Mouse (Mus musculus) frontal cortex, postnatal 36 days (tissue): ENCODE results near the gene Lysmd1.
A peak's percentile ranks its signal among the peaks of the same experiment; 100 is the strongest.

Experiments
- DNase-seq, 2 experiments: peaks; one replicate each; pipeline ENCODE4 v3.0.0; 2022; ENCODE audit warnings: low spot score in 2 of 2

Gene Lysmd1

GRCm38 (mm10) chr3:95173256-95173949, 39.5 kb downstream of the Lysmd1 start:
- no peak for DNase-seq

GRCm38 (mm10) chr3:95174011-95174592, 40.2 kb downstream of the Lysmd1 start:
- DNase-seq: peak; percentile 71 to 78

DNA sequence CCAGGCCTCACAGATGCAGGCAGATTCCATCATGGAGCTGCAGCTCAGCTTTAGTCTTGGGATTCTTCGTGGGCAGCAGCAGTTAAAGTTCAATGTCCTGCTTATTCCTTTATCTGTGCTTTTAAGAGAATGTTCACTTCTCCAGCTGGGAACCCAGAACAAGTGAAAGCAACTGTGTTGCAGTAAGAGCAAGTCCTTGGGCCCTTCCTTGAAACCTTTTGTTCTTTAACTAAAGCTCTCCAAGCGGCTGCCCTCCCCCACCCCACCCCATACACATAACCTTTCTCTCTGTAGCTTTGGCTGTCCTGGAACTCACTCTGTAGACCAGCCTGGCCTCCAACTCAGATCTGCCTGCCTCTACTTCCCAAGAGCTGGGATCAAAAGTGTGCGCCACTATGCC, 42.6 kb downstream of the Lysmd1 start:
- DNase-seq: no peak

DNA sequence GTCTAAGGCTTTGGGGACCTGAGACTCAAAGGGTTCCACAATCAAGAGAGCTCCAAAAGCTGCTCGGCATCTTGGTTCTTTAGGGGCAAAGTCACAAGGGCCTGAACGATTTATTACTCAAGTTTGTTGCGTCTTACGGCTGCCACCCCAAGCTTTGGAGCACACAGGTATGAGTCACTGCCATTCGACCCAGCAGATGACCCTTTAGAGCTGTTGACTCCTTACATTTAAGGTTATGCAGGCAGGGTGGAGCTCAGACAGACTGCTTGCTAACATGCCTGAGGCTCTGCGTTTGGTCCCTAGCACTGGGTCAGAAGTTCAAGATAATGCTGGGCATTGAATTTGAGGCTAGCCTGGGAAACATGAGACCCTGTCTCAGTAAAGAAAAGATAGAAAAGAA, 43.7 kb downstream of the Lysmd1 start:
- no peak for DNase-seq

DNA sequence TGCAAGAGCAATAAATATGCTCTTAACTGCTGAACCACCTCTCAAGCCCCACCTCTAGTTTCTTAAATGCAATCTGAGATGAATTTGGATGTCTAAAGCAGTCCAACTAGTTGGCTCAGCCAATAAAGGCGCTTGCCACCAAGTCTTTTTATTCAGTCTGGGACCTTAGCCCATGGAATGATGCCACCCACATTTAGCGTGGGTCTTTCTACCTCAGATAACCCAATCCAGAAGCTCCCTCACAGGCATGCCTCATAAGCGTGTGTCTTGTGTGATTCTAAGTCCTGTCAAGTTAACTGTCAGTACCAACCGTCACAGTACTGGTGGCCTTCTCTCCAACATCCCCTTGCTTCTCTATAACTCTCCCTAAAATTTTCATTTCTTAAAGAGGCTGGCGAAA, 45.1 kb downstream of the Lysmd1 start:
- peak in 1 of 2 experiments; percentile 29 for DNase-seq

DNA sequence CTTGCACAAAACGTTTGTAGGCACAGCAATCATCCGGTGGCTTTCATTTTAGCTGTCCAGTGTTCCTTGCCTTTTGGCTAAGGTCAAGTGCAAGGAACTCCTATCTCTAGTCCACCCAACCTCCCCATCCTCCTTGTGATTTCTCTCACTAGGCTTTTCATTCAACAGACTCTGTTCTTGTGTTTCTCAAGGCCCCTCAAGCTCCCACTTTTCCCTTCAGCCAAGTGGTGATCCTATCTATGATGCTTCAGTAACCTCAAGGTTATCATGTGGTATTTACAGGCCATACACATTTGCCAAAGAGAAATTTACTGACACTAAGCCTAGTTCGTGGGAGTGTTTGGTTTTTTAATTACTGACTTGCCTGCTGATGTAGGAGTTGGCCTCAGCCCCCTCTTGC, 46.0 kb downstream of the Lysmd1 start:
- DNase-seq: no peak

GRCm38 (mm10) chr3:95181841-95182240, 48.0 kb downstream of the Lysmd1 start:
- DNase-seq: no peak

DNA sequence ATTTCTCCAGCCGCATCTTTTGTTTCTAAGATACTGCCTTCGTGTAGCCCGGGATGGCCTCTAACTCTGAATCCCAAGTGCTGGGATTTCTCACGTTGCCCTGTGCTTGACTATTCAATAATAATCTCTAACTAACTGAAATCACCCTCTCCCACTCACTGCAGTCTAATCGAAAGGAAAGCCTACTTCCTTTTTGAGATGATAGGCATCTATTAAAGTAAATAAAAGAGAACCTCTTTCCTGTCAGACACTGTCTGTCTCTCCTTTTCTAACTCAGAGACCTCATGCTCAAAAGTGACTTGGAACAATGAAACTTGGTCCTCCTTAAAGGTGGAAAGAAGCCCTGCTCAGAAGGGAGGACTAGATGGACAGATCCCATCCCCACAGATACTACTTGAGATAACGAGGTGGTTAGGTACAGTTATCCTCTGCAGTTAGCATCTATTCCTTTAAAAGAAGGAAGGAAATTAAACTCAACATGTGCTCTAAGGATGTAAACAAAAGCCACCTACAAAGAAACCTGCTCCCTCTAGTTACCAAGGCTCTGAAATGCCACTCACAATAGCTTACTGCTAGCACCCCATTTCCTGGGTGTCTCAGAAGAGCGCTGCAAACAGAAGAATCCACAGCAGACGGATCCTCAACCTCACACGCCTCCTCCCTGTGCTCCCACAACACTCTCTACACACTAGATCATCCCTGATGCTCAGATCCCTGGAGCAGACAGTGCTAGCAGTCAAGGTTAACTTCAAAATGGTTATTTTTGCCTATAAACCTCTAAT, 51.1 kb downstream of the Lysmd1 start:
- peak in 1 of 2 experiments; percentile 16 for DNase-seq

DNA sequence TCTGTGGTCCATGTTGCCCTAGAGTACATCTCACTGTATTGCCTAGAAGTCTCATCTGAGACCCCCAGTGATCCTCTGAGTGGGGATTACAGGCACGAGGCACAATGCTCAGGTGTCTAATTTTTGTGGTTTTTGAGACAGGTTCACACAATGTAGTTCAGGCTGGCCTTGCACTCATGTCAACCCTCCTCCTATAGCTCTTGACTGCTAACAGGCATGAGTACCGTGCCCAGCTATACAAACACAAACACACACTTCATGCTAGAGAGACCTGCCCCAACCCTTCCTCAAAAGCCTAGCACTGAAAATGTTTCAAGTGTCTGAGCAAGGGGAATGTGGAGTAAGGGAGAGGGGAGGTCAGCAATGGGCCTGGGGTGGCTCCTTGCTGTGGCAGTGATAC, 52.2 kb downstream of the Lysmd1 start:
- no peak for DNase-seq

DNA sequence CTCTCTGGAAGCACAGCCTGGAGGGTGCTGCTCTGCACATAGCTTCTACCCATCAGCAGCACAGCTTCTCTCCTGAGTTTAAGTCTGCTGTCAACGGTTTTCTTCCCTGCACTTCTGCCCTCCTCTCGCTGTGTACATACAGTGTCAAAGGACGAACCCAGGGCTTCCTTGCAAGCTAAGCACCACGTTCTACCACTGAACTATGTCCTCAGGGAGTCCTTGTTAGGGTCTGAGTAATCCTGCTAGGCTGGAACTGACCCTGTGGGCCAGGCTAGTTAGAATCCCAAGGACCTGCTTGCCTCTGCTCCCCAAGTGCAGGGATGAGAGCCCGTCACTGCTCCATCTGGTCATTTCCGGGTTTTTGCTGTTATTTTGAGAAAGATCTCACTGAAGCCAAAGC, 53.0 kb downstream of the Lysmd1 start:
- DNase-seq: no peak
